Mouse (Mus musculus): ENCODE data around the gene Car9.

GRCm38 (mm10) chr4:43530081-43530501, 23.3 kb downstream of the Car9 start:
- TF ChIP-seq EP300 (IDR thresholded peaks at IDR 0.05; ENCODE audit: low read depth) (no peak), CTCF (IDR thresholded peaks at IDR 0.05; ENCODE audit: low read depth) (no peak)
